Mouse (Mus musculus): ENCODE measurements around the gene Hspb9. TPM values are rescaled to one million over a fixed set of nuclear protein-coding genes. Genes with fewer than 3 reads are reported as not detected.

Hspb9 gene
- polyA plus RNA-seq, 1 experiment: not detected

DNA sequence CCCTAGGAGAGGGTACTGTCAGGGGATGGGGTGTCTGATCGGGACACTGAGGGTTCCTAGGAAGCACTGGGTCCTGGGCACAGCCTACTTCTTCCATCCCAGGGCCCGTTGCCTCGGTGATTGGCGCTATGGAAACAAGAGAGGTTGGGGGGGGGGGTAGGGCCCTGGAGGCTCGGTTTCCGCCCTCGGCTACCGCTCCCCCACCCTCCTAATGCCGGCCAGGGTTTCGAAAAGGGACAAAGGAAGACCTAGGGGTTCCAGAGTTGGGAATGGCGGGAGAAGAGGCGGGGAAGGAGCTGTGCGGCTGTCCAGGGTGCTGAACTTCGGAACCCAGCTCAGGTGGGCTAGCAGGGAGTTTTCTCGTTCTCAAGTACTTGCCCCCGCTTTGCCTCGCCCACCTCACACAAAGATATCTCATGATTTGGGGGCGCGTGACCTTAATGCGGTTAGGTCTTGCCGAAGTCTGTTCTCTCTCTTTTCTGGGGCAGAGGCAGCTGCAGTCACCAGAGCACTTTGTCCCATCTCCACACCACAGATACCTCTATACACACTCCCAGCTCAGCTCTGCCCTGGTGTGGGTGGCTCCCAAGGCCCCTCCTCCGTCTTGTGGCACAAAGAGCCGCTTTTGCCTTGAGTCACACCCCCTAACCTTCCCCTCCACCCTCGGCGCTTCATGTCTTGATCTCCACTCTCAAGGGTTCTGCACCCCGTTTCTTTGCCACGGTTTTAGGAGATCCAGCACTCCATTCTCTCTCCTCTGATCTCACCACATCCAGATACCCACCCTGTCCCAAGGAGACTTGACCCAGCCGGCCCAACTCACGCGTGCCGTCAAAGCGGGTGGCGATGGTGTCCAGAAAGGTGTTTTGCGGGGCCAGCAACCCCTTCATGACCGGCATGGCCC lies 45.3 kb downstream of the Hspb9 start:
- WGBS: 15% methylated on average over 35 of the region's 35 CpGs
- H3K27ac ChIP-seq (ENCODE audit: insufficient read depth, low read length): no peak overlapping the region
- TF ChIP-seq CTCF (IDR thresholded peaks at IDR 0.05; ENCODE audit: borderline replicate concordance, insufficient read depth, low read depth, low read length) (no peak), POLR2A (IDR thresholded peaks at IDR 0.05; ENCODE audit: borderline replicate concordance, insufficient read depth, low read length) (no peak)
- H3K4me3 ChIP-seq (replicated peaks; ENCODE audit: insufficient read depth, low read depth, low read length): peak overlapping the region; percentile 16
- no peak for DNase-seq
- no peaks in the 10 kb centered on the region for H3K27me3 ChIP-seq (ENCODE audit: control insufficient read depth, insufficient read depth, low read length)
- H3K4me1 ChIP-seq (ENCODE audit: control insufficient read depth, insufficient read depth, low read length): no peaks in the 10 kb centered on the region

GRCm38 (mm10) chr11:100759611-100760233 lies 46.1 kb downstream of the Hspb9 start, which contains the start of gene Kcnh4:
Gene Kcnh4, minus strand, starts transcription at chr11:100759942.
- H3K27me3 ChIP-seq (ENCODE audit: control insufficient read depth, insufficient read depth, low read length): no peaks in the 10 kb centered on the region
- H3K4me1 ChIP-seq (ENCODE audit: control insufficient read depth, insufficient read depth, low read length): no peaks in the 10 kb centered on the region
- 2% methylated on average over 48 of the region's 51 CpGs for WGBS
- H3K27ac ChIP-seq (ENCODE audit: insufficient read depth, low read length): no peak within 1 kb of the TSS
- TF ChIP-seq CTCF (IDR thresholded peaks at IDR 0.05; ENCODE audit: borderline replicate concordance, insufficient read depth, low read depth, low read length) (peak; percentile 30; the same call in 1 of the 2 replicates), POLR2A (IDR thresholded peaks at IDR 0.05; ENCODE audit: borderline replicate concordance, insufficient read depth, low read length) (no peak)
- peak within 1 kb of the TSS; percentile 24 for H3K4me3 ChIP-seq (replicated peaks; ENCODE audit: insufficient read depth, low read depth, low read length)
- peak in 1 of 2 experiments; percentile 54 for DNase-seq

GRCm38 (mm10) chr11:100761547-100762045 lies 47.9 kb downstream of the Hspb9 start:
- TF ChIP-seq CTCF (IDR thresholded peaks at IDR 0.05; ENCODE audit: borderline replicate concordance, insufficient read depth, low read depth, low read length) (peak; percentile 68), POLR2A (IDR thresholded peaks at IDR 0.05; ENCODE audit: borderline replicate concordance, insufficient read depth, low read length) (peak; percentile 28; the same call in 1 of the 2 replicates)
- no peaks in the 10 kb centered on the region for H3K27me3 ChIP-seq (ENCODE audit: control insufficient read depth, insufficient read depth, low read length)
- no peaks in the 10 kb centered on the region for H3K4me1 ChIP-seq (ENCODE audit: control insufficient read depth, insufficient read depth, low read length)
- WGBS: 1% methylated on average over 27 of the region's 27 CpGs
- H3K4me3 ChIP-seq (replicated peaks; ENCODE audit: insufficient read depth, low read depth, low read length): peak overlapping the region; percentile 56
- peak; percentile 86 to 94 for DNase-seq
- no peak overlapping the region for H3K27ac ChIP-seq (ENCODE audit: insufficient read depth, low read length)

- no peak within 1 kb of the TSS for H3K27ac ChIP-seq (ENCODE audit: insufficient read depth, low read length)
- peak within 1 kb of the TSS; percentile 56 for H3K4me3 ChIP-seq (replicated peaks; ENCODE audit: insufficient read depth, low read depth, low read length)
- no peaks in the 10 kb centered on the region for H3K4me1 ChIP-seq (ENCODE audit: control insufficient read depth, insufficient read depth, low read length)
- 93% methylated on average over 7 of the region's 7 CpGs for WGBS
- no peak for DNase-seq
- TF ChIP-seq POLR2A (IDR thresholded peaks at IDR 0.05; ENCODE audit: borderline replicate concordance, insufficient read depth, low read length) (no peak), CTCF (IDR thresholded peaks at IDR 0.05; ENCODE audit: borderline replicate concordance, insufficient read depth, low read depth, low read length) (no peak)
- H3K27me3 ChIP-seq (ENCODE audit: control insufficient read depth, insufficient read depth, low read length): no peaks in the 10 kb centered on the region
Observed at GRCm38 (mm10) chr11:100762831-100763230, 49.2 kb downstream of the Hspb9 start, which contains the start of gene Hcrt. Gene Hcrt, minus strand, starts transcription at chr11:100762931.

Other genes with a start within 250 kb of the Hspb9 start
- 16.1 and 19.1 TPM in 2 replicates for gene Klhl11, start 241.1 kb upstream of the Hspb9 start, polyA plus RNA-seq (2012; rRNA removed)
- 155 and 156 TPM in 2 replicates for gene Acly, start 185.8 kb upstream of the Hspb9 start, polyA plus RNA-seq (2012; rRNA removed)
- gene Ttc25, start 168.2 kb upstream of the Hspb9 start, polyA plus RNA-seq (2012; rRNA removed): 0.86 and 0.92 TPM in 2 replicates
- 547 and 616 TPM in 2 replicates for gene Cnp, start 138.9 kb upstream of the Hspb9 start, polyA plus RNA-seq (2012; rRNA removed)
- gene Nkiras2, start 94.6 kb upstream of the Hspb9 start, polyA plus RNA-seq (2012; rRNA removed): 27.5 and 27.6 TPM in 2 replicates
- 157 and 177 TPM in 2 replicates for gene Dnajc7, start 93.7 kb upstream of the Hspb9 start, polyA plus RNA-seq (2012; rRNA removed)
- 56.5 and 75.2 TPM in 2 replicates for gene Zfp385c, start 21.4 kb upstream of the Hspb9 start, polyA plus RNA-seq (2012; rRNA removed)
- 3.6 and 5.1 TPM in 2 replicates for gene Dhx58, start 9.6 kb upstream of the Hspb9 start, polyA plus RNA-seq (2012; rRNA removed)
- 55.2 and 56.4 TPM in 2 replicates for gene Kat2a, start 1.4 kb upstream of the Hspb9 start, polyA plus RNA-seq (2012; rRNA removed)
- 186 and 187 TPM in 2 replicates for gene Rab5c, start 24.4 kb downstream of the Hspb9 start, polyA plus RNA-seq (2012; rRNA removed)
- gene Kcnh4, start 46.1 kb downstream of the Hspb9 start, polyA plus RNA-seq (2012; rRNA removed): 0.38 and 0.49 TPM in 2 replicates
- 0.22 TPM in 1 of 2 replicates, not detected in the other for gene Hcrt, start 49.1 kb downstream of the Hspb9 start, polyA plus RNA-seq (2012; rRNA removed)
- gene Ghdc, start 57.1 kb downstream of the Hspb9 start, polyA plus RNA-seq (2012; rRNA removed): 8.9 and 11.6 TPM in 2 replicates
- 33.6 and 37.5 TPM in 2 replicates for gene Stat5b, start 136.9 kb downstream of the Hspb9 start, polyA plus RNA-seq (2012; rRNA removed)
- gene Stat5a, start 145.5 kb downstream of the Hspb9 start, polyA plus RNA-seq (2012; rRNA removed): 3.0 and 4.0 TPM in 2 replicates
- 45.0 and 47.5 TPM in 2 replicates for gene Stat3, start 225.7 kb downstream of the Hspb9 start, polyA plus RNA-seq (2012; rRNA removed)

All from cerebellum, adult 2 months (tissue).